Comparison of ENCODE assay signal across 8 mouse cellular contexts in genomic region chr3:142063536-142064226, GRCm38 (mm10).
DNase-seq lines count a peak whose midpoint lies in the region; ATAC-seq and TF ChIP-seq lines count a peak whose summit lies in the region.

No protein-coding gene starts in this region.

- H3K4me3 ChIP-seq in forebrain, embryonic 10.5 days, result no peak overlapping the region
- H3K4me3 ChIP-seq in midbrain, embryonic 11.5 days (ENCODE audit: low read depth, low read length), result no peak overlapping the region
- H3K4me3 ChIP-seq in heart, embryonic 12.5 days, result no peak overlapping the region
- H3K4me3 ChIP-seq in intestine, postnatal 0 days (ENCODE audit: low read depth, low read length), result no peak overlapping the region

- ATAC-seq in midbrain, embryonic 11.5 days (ENCODE audit: low FRiP score), result peak; percentile 85
- ATAC-seq in heart, embryonic 12.5 days (ENCODE audit: insufficient number of reproducible peaks, low FRiP score), result no peak
- no peak for ATAC-seq in intestine, postnatal 0 days

- no peaks in the 10 kb centered on the region for H3K27me3 ChIP-seq in forebrain, embryonic 10.5 days (ENCODE audit: poor library complexity, severe bottlenecking)
- H3K27me3 ChIP-seq in midbrain, embryonic 11.5 days (ENCODE audit: control insufficient read depth, insufficient read depth, low read length), result no peaks in the 10 kb centered on the region
- H3K27me3 ChIP-seq in heart, embryonic 12.5 days (replicated peaks), result no peaks in the 10 kb centered on the region
- no peaks in the 10 kb centered on the region for H3K27me3 ChIP-seq in intestine, postnatal 0 days (replicated peaks; ENCODE audit: control insufficient read depth, insufficient read depth, low read length)

- no peaks in the 10 kb centered on the region for H3K9me3 ChIP-seq in forebrain, embryonic 10.5 days
- no peaks in the 10 kb centered on the region for H3K9me3 ChIP-seq in midbrain, embryonic 11.5 days (ENCODE audit: control insufficient read depth, low read length)
- H3K9me3 ChIP-seq in heart, embryonic 12.5 days (replicated peaks), result no peaks in the 10 kb centered on the region
- H3K9me3 ChIP-seq in intestine, postnatal 0 days (ENCODE audit: control insufficient read depth), result no peaks in the 10 kb centered on the region

- 29% methylated on average over 12 of the region's 12 CpGs for WGBS in forebrain, embryonic 10.5 days
- WGBS in midbrain, embryonic 11.5 days, result 44% methylated on average over 12 of the region's 12 CpGs
- WGBS in heart, embryonic 12.5 days, result 64% methylated on average over 12 of the region's 12 CpGs
- WGBS in intestine, postnatal 0 days, result 64% methylated on average over 12 of the region's 12 CpGs

- H3K4me2 ChIP-seq in midbrain, embryonic 11.5 days, result no peak overlapping the region
- H3K4me2 ChIP-seq in heart, embryonic 12.5 days, result no peak overlapping the region
- H3K4me2 ChIP-seq in intestine, postnatal 0 days (replicated peaks; ENCODE audit: low read depth), result no peak overlapping the region

- no peaks in the 10 kb centered on the region for H3K36me3 ChIP-seq in forebrain, embryonic 10.5 days (replicated peaks)
- no peaks in the 10 kb centered on the region for H3K36me3 ChIP-seq in midbrain, embryonic 11.5 days (ENCODE audit: control insufficient read depth, insufficient read depth, low read length)
- H3K36me3 ChIP-seq in heart, embryonic 12.5 days, result no peaks in the 10 kb centered on the region
- H3K36me3 ChIP-seq in intestine, postnatal 0 days (ENCODE audit: control insufficient read depth, insufficient read depth), result no peaks in the 10 kb centered on the region

- H3K27ac ChIP-seq in forebrain, embryonic 10.5 days, result peak overlapping the region; percentile 79
- H3K27ac ChIP-seq in midbrain, embryonic 11.5 days (ENCODE audit: low read depth, low read length), result 0 out of 2 replicates have a peak overlapping the region, but pooled peaks have one; percentile 1
- H3K27ac ChIP-seq in heart, embryonic 12.5 days (ENCODE audit: poor library complexity, severe bottlenecking), result no peak overlapping the region
- H3K27ac ChIP-seq in intestine, postnatal 0 days (ENCODE audit: low read depth, low read length), result no peak overlapping the region

- H3K4me1 ChIP-seq in forebrain, embryonic 10.5 days, result peaks cover 18% of the 10 kb centered on the region
- H3K4me1 ChIP-seq in midbrain, embryonic 11.5 days (ENCODE audit: control insufficient read depth, insufficient read depth, low read length), result peaks cover 5% of the 10 kb centered on the region; the same call in 1 of the 2 replicates
- H3K4me1 ChIP-seq in heart, embryonic 12.5 days (replicated peaks), result no peaks in the 10 kb centered on the region
- H3K4me1 ChIP-seq in intestine, postnatal 0 days (replicated peaks; ENCODE audit: control insufficient read depth, insufficient read depth, low read length), result no peaks in the 10 kb centered on the region

- no peak for TF ChIP-seq CTCF in intestine, postnatal 0 days (IDR thresholded peaks at IDR 0.05; ENCODE audit: low read depth)

- peak; percentile 84 for DNase-seq in embryo, embryonic 10 days (ENCODE audit: low spot score)
- DNase-seq in forebrain, embryonic 10.5 days (ENCODE audit: extremely low spot score, low spot score), result peak; percentile 49
- peak; percentile 19 for DNase-seq in kidney, adult 9 months
- DNase-seq in midbrain, embryonic 11.5 days (ENCODE audit: low spot score, missing footprints), result peak; percentile 88
- DNase-seq in spleen, adult 18-20 months, result no peak
- DNase-seq in testis, postnatal 14 days (ENCODE audit: low spot score), result no peak

- no peak overlapping the region for H3K9ac ChIP-seq in midbrain, embryonic 11.5 days (ENCODE audit: low read length)
- no peak overlapping the region for H3K9ac ChIP-seq in heart, embryonic 12.5 days
- no peak overlapping the region for H3K9ac ChIP-seq in intestine, postnatal 0 days (ENCODE audit: low read depth, low read length)

Comparison
In these comparisons a context has a peak if more than half of its experiments do, and no peak if none do; other contexts are left out.
1. DNase-seq: peak in embryo, embryonic 10 days (single experiment), forebrain, embryonic 10.5 days (single experiment), kidney, adult 9 months (single experiment) and midbrain, embryonic 11.5 days (single experiment); none in spleen, adult 18-20 months (0 of 2) and testis, postnatal 14 days (single experiment).
2. H3K27ac ChIP-seq: peak in forebrain, embryonic 10.5 days (single experiment) and midbrain, embryonic 11.5 days (single experiment); none in heart, embryonic 12.5 days (single experiment) and intestine, postnatal 0 days (single experiment).